Mouse (Mus musculus) left cerebral cortex, adult 8-10 months (tissue): Measurements from ENCODE around the gene Osbpl8. TPM values are rescaled to one million over a fixed set of nuclear protein-coding genes. Genes with fewer than 3 reads are reported as not detected.
"Not testable (repeated sequence)": the region's sequence is repeated elsewhere in the genome, so short reads cannot be mapped to it uniquely, and the experiment has no call there.

Source experiments
- DNase-seq, 2 experiments: peaks; one replicate each; pipeline ENCODE4 v3.0.0; 2022; ENCODE audit warnings: low spot score in 2 of 2
- total RNA-seq, 4 experiments: library from RNA; stranded (reverse); gene quantifications; 2 replicates each; pipeline ENCODE4 v1.2.4; 2022

The Osbpl8 gene
- total RNA-seq, result 100 to 1,000 TPM in 1 of 4 experiments, 10 to 100 TPM in 3; 78.0 to 100 (median 84.6) TPM

- peak; percentile 98 to 99 for DNase-seq
Measured at GRCm38 (mm10) chr10:111164304-111165218, at the start of gene Osbpl8. TSS of gene Osbpl8 (plus strand) at chr10:111164752.

- no peak for DNase-seq
Measured at GRCm38 (mm10) chr10:111117198-111117845, 47.2 kb upstream of the Osbpl8 start.

GRCm38 (mm10) chr10:111118292-111118691 is 46.3 kb upstream of the Osbpl8 start:
- no peak for DNase-seq

- no peak for DNase-seq
Measured at GRCm38 (mm10) chr10:111118991-111119650, 45.4 kb upstream of the Osbpl8 start.

GRCm38 (mm10) chr10:111119756-111120155 is 44.8 kb upstream of the Osbpl8 start:
- DNase-seq, result no peak

- DNase-seq, result no peak
Measured at GRCm38 (mm10) chr10:111122864-111123398, 41.6 kb upstream of the Osbpl8 start.

- no peak for DNase-seq
Measured at GRCm38 (mm10) chr10:111124175-111124574, 40.4 kb upstream of the Osbpl8 start.

- no peak for DNase-seq
Measured at GRCm38 (mm10) chr10:111124767-111125315, 39.7 kb upstream of the Osbpl8 start.

GRCm38 (mm10) chr10:111127388-111127787 is 37.2 kb upstream of the Osbpl8 start:
- DNase-seq, result no peak

- DNase-seq, result no peak
Measured at GRCm38 (mm10) chr10:111128493-111128892, 36.1 kb upstream of the Osbpl8 start.

- DNase-seq, result no peak
Measured at GRCm38 (mm10) chr10:111129867-111130620, 34.5 kb upstream of the Osbpl8 start.

GRCm38 (mm10) chr10:111130872-111131271 is 33.7 kb upstream of the Osbpl8 start:
- DNase-seq, result no peak

GRCm38 (mm10) chr10:111133271-111133670 is 31.3 kb upstream of the Osbpl8 start:
- no peak for DNase-seq

GRCm38 (mm10) chr10:111133936-111134335 is 30.6 kb upstream of the Osbpl8 start:
- DNase-seq, result no peak

GRCm38 (mm10) chr10:111134412-111134957 is 30.1 kb upstream of the Osbpl8 start:
- DNase-seq, result peak in 1 of 2 experiments; percentile 50

GRCm38 (mm10) chr10:111136306-111136705 is 28.2 kb upstream of the Osbpl8 start:
- DNase-seq, result not testable (repeated sequence)

- no peak for DNase-seq
Measured at GRCm38 (mm10) chr10:111137905-111138304, 26.6 kb upstream of the Osbpl8 start.

GRCm38 (mm10) chr10:111139170-111139569 is 25.4 kb upstream of the Osbpl8 start:
- DNase-seq, result no peak

- DNase-seq, result no peak
Measured at GRCm38 (mm10) chr10:111139881-111140280, 24.7 kb upstream of the Osbpl8 start.

GRCm38 (mm10) chr10:111144371-111144959 is 20.1 kb upstream of the Osbpl8 start:
- no peak for DNase-seq
